Comparison of ENCODE assay signal across 8 mouse cellular contexts in genomic region chr13:100552009-100552368, GRCm38 (mm10). TPM values are rescaled to one million over a fixed set of nuclear protein-coding genes. Genes with fewer than 3 reads are reported as not detected.
A peak's percentile ranks its signal among the peaks of the same experiment; 100 is the strongest.
DNase-seq lines count a peak whose midpoint lies in the region; ATAC-seq lines count a peak whose summit lies in the region.

No protein-coding gene starts in this region.

- DNase-seq in kidney, postnatal 10 days = peak; percentile 20
- no peak for DNase-seq in kidney, adult 18-20 months
- DNase-seq in ZHBTc4 (ENCODE audit: low read depth, low spot score) = peak; percentile 54
- peak; percentile 22 for DNase-seq in right cerebral cortex, postnatal 4 days
- DNase-seq in spleen, postnatal 10 days (ENCODE audit: low spot score in 2 of 2) = no peak
- no peak for DNase-seq in adrenal gland, adult 2 months

- H3K27me3 ChIP-seq in forebrain, embryonic 13.5 days = peaks cover 60% of the 10 kb centered on the region
- peaks cover 45% of the 10 kb centered on the region for H3K27me3 ChIP-seq in limb, embryonic 15.5 days

- H3K36me3 ChIP-seq in forebrain, embryonic 13.5 days (ENCODE audit: poor library complexity, severe bottlenecking) = no peaks in the 10 kb centered on the region
- H3K36me3 ChIP-seq in limb, embryonic 15.5 days = no peaks in the 10 kb centered on the region

- peak overlapping the region; percentile 59 for H3K4me3 ChIP-seq in forebrain, embryonic 13.5 days
- peak overlapping the region; percentile 58 for H3K4me3 ChIP-seq in limb, embryonic 15.5 days

- H3K9ac ChIP-seq in forebrain, embryonic 13.5 days = peak overlapping the region; percentile 62
- H3K9ac ChIP-seq in limb, embryonic 15.5 days = peak overlapping the region; percentile 39

- no peak overlapping the region for H3K27ac ChIP-seq in forebrain, embryonic 13.5 days
- H3K27ac ChIP-seq in limb, embryonic 15.5 days = peak overlapping the region; percentile 48; the same call in 1 of the 2 replicates

- ATAC-seq in forebrain, embryonic 13.5 days = peak; percentile 43; the same call in 1 of the 2 replicates
- ATAC-seq in limb, embryonic 15.5 days (ENCODE audit: insufficient number of reproducible peaks, low FRiP score, low TSS enrichment, low read depth) = no peak

- H3K4me1 ChIP-seq in forebrain, embryonic 13.5 days = peaks cover 19% of the 10 kb centered on the region
- H3K4me1 ChIP-seq in limb, embryonic 15.5 days = peaks cover 23% of the 10 kb centered on the region

- H3K4me2 ChIP-seq in forebrain, embryonic 13.5 days = peak overlapping the region; percentile 99
- peak overlapping the region; percentile 100 for H3K4me2 ChIP-seq in limb, embryonic 15.5 days

- 1% methylated on average over 34 of the region's 35 CpGs for WGBS in forebrain, embryonic 13.5 days
- 0% methylated on average over 35 of the region's 35 CpGs for WGBS in limb, embryonic 15.5 days

- no peaks in the 10 kb centered on the region for H3K9me3 ChIP-seq in forebrain, embryonic 13.5 days (replicated peaks)
- H3K9me3 ChIP-seq in limb, embryonic 15.5 days = no peaks in the 10 kb centered on the region

RNA-seq across cellular contexts. Expression of gene Ocln, which starts 0.5 kb away (rescaled TPM):
- polyA plus RNA-seq in forebrain, embryonic 13.5 days (2015; fragmentation: Nextera tagmentation; extraction: Ambion mirVana) = 2.8 and 3.5 TPM in 2 replicates
- 11.6 and 12.1 TPM in 2 replicates for polyA plus RNA-seq in limb, embryonic 15.5 days (2015; fragmentation: Nextera tagmentation; extraction: Ambion mirVana)
- 10 to 100 TPM in 1 of 2 experiments, 1 to 10 TPM in 1; 5.7 to 23.9 TPM for total RNA-seq in adrenal gland, adult 2 months (2021)
- 0.32 and 0.49 TPM in 2 replicates for polyA plus RNA-seq in adrenal gland, adult 2 months (2012; rRNA removed)

RNA-seq across cellular contexts. Expression of gene Gtf2h2, which starts 59.6 kb away (rescaled TPM):
- 72.1 and 77.1 TPM in 2 replicates for polyA plus RNA-seq in forebrain, embryonic 13.5 days (2015; fragmentation: Nextera tagmentation; extraction: Ambion mirVana)
- 62.3 and 64.4 TPM in 2 replicates for polyA plus RNA-seq in limb, embryonic 15.5 days (2015; fragmentation: Nextera tagmentation; extraction: Ambion mirVana)
- 10 to 100 TPM; 27.2 to 27.9 TPM for total RNA-seq in adrenal gland, adult 2 months (2021)
- polyA plus RNA-seq in adrenal gland, adult 2 months (2012; rRNA removed) = 13.9 and 17.1 TPM in 2 replicates

Comparison
In these comparisons a context has a peak if more than half of its experiments do, and no peak if none do; other contexts are left out.
1. DNase-seq: peak in kidney, postnatal 10 days (single experiment), ZHBTc4 (single experiment) and right cerebral cortex, postnatal 4 days (single experiment); none in kidney, adult 18-20 months (single experiment), spleen, postnatal 10 days (0 of 2) and adrenal gland, adult 2 months (single experiment).